In genomic region chr5:115506454-115507201, GRCm38 (mm10) we compare ENCODE assay signal across 8 mouse cellular contexts. TPM values are rescaled to one million over a fixed set of nuclear protein-coding genes. Genes with fewer than 3 reads are reported as not detected.
DNase-seq lines count a peak whose midpoint lies in the region; ATAC-seq and TF ChIP-seq lines count a peak whose summit lies in the region.

Gene Pxn (plus strand): TSS chr5:115506676.

- H3K27me3 ChIP-seq in forebrain, embryonic 16.5 days (replicated peaks; ENCODE audit: control insufficient read depth, insufficient read depth, low read length): no peaks in the 10 kb centered on the region
- no peaks in the 10 kb centered on the region for H3K27me3 ChIP-seq in liver, postnatal 0 days (ENCODE audit: insufficient read depth, low read length)
- H3K27me3 ChIP-seq in neural tube, embryonic 13.5 days: no peaks in the 10 kb centered on the region
- H3K27me3 ChIP-seq in testis, adult 2 months (ENCODE audit: control insufficient read depth, insufficient read depth, low read length): no peaks in the 10 kb centered on the region

- H3K9me3 ChIP-seq in forebrain, embryonic 16.5 days (ENCODE audit: control insufficient read depth, low read length): no peaks in the 10 kb centered on the region
- peaks cover 2% of the 10 kb centered on the region; the same call in 1 of the 2 replicates for H3K9me3 ChIP-seq in liver, postnatal 0 days (ENCODE audit: low read length)
- H3K9me3 ChIP-seq in neural tube, embryonic 13.5 days: no peaks in the 10 kb centered on the region

- peak within 1 kb of the TSS; percentile 87 for H3K4me2 ChIP-seq in forebrain, embryonic 16.5 days (ENCODE audit: low read length)
- peak within 1 kb of the TSS; percentile 95 for H3K4me2 ChIP-seq in liver, postnatal 0 days (ENCODE audit: low read depth, low read length)
- H3K4me2 ChIP-seq in neural tube, embryonic 13.5 days: peak within 1 kb of the TSS; percentile 81

- WGBS in forebrain, embryonic 16.5 days: under 1% methylated on average over 63 of the region's 74 CpGs
- WGBS in liver, postnatal 0 days (ENCODE audit: insufficient replicate concordance): under 1% methylated on average over 37 of the region's 74 CpGs
- WGBS in neural tube, embryonic 13.5 days: under 1% methylated on average over 72 of the region's 74 CpGs

- H3K4me3 ChIP-seq in forebrain, embryonic 16.5 days (replicated peaks; ENCODE audit: low read length): peak within 1 kb of the TSS; percentile 84
- peak within 1 kb of the TSS; percentile 79 for H3K4me3 ChIP-seq in liver, postnatal 0 days (ENCODE audit: low read depth, low read length)
- H3K4me3 ChIP-seq in neural tube, embryonic 13.5 days: peak within 1 kb of the TSS; percentile 90
- peak within 1 kb of the TSS; percentile 89 for H3K4me3 ChIP-seq in testis, adult 2 months (ENCODE audit: control insufficient read depth, low read depth, low read length)

- peak within 1 kb of the TSS; percentile 89 for H3K9ac ChIP-seq in forebrain, embryonic 16.5 days (replicated peaks; ENCODE audit: low read depth, low read length)
- H3K9ac ChIP-seq in liver, postnatal 0 days (replicated peaks): peak within 1 kb of the TSS; percentile 89
- H3K9ac ChIP-seq in neural tube, embryonic 13.5 days: peak within 1 kb of the TSS; percentile 94

- no peaks in the 10 kb centered on the region for H3K36me3 ChIP-seq in forebrain, embryonic 16.5 days (ENCODE audit: control insufficient read depth, insufficient read depth)
- H3K36me3 ChIP-seq in liver, postnatal 0 days (replicated peaks; ENCODE audit: insufficient read depth, low read length): no peaks in the 10 kb centered on the region
- no peaks in the 10 kb centered on the region for H3K36me3 ChIP-seq in neural tube, embryonic 13.5 days
- no peaks in the 10 kb centered on the region for H3K36me3 ChIP-seq in testis, adult 2 months (ENCODE audit: control insufficient read depth, insufficient read depth, low read length)

- TF ChIP-seq CTCF in liver, postnatal 0 days (IDR thresholded peaks at IDR 0.05; ENCODE audit: low read depth): peak; percentile 96
- peak; percentile 96 for TF ChIP-seq CTCF in testis, adult 2 months (IDR thresholded peaks at IDR 0.05; ENCODE audit: control insufficient read depth, insufficient read depth, insufficient replicate concordance, low read depth, low read length)

- peak; percentile 75 for ATAC-seq in forebrain, embryonic 16.5 days
- ATAC-seq in liver, postnatal 0 days: peak; percentile 88
- peak; percentile 78 for ATAC-seq in neural tube, embryonic 13.5 days (ENCODE audit: low read depth)

- TF ChIP-seq EP300 in liver, postnatal 0 days (IDR thresholded peaks at IDR 0.05; ENCODE audit: low read depth): no peak

- H3K27ac ChIP-seq in forebrain, embryonic 16.5 days (ENCODE audit: low read length): no peak within 1 kb of the TSS
- H3K27ac ChIP-seq in liver, postnatal 0 days (ENCODE audit: low read depth): peak within 1 kb of the TSS; percentile 76
- peak within 1 kb of the TSS; percentile 42; the same call in 1 of the 2 replicates for H3K27ac ChIP-seq in neural tube, embryonic 13.5 days (replicated peaks)
- H3K27ac ChIP-seq in testis, adult 2 months (ENCODE audit: control insufficient read depth, insufficient read depth, low read depth, low read length): peak within 1 kb of the TSS; percentile 29

- DNase-seq in ES-CJ7 (ENCODE audit: low read depth, low spot score): peak; percentile 90
- peak; percentile 90 for DNase-seq in cerebellum, adult 11-12 months
- DNase-seq in heart, postnatal 25 days (ENCODE audit: low spot score): peak; percentile 87
- DNase-seq in layer of hippocampus, adult 11-12 months (ENCODE audit: low spot score): peak; percentile 91
- peak; percentile 96 for DNase-seq in liver, postnatal 0 days

- peaks cover 32% of the 10 kb centered on the region for H3K4me1 ChIP-seq in forebrain, embryonic 16.5 days (replicated peaks; ENCODE audit: control insufficient read depth, insufficient read depth, low read length)
- peaks cover 38% of the 10 kb centered on the region for H3K4me1 ChIP-seq in liver, postnatal 0 days (ENCODE audit: insufficient read depth)
- H3K4me1 ChIP-seq in neural tube, embryonic 13.5 days (replicated peaks): peaks cover 38% of the 10 kb centered on the region
- peaks cover 13% of the 10 kb centered on the region for H3K4me1 ChIP-seq in testis, adult 2 months (ENCODE audit: control insufficient read depth, insufficient read depth, low read length)

- intact Hi-C loops in heart, postnatal 25 days (cut with DNase I): loop anchor here (1.0 kb wide), 2 partner anchors 32 to 50 kb away; no protein-coding TSS in a partner anchor

- peak; percentile 79 for TF ChIP-seq POLR2A in testis, adult 2 months (IDR thresholded peaks at IDR 0.05; ENCODE audit: control insufficient read depth, low read depth, low read length)

RNA-seq across cellular contexts. Expression of gene Pxn, which starts in this region (rescaled TPM):
- polyA plus RNA-seq in forebrain, embryonic 16.5 days (2015; fragmentation: Nextera tagmentation; extraction: Ambion mirVana): 20.6 and 22.5 TPM in 2 replicates
- 10 to 100 TPM; 34.4 to 39.5 TPM for total RNA-seq in heart, postnatal 25 days (2021)
- 14.9 and 16.3 TPM in 2 replicates for polyA plus RNA-seq in liver, postnatal 0 days (2015; fragmentation: Nextera tagmentation; extraction: Ambion mirVana)
- 26.5 and 26.6 TPM in 2 replicates for polyA plus RNA-seq in neural tube, embryonic 13.5 days (2015; fragmentation: Nextera tagmentation; extraction: Ambion mirVana)
- 81.6 and 82.6 TPM in 2 replicates for polyA plus RNA-seq in testis, adult 2 months (2012; rRNA removed)
